Mouse (Mus musculus): ENCODE measurements around the gene Psmc4.
A peak's percentile ranks its signal among the peaks of the same experiment; 100 is the strongest.

Psmc4 gene

DNA sequence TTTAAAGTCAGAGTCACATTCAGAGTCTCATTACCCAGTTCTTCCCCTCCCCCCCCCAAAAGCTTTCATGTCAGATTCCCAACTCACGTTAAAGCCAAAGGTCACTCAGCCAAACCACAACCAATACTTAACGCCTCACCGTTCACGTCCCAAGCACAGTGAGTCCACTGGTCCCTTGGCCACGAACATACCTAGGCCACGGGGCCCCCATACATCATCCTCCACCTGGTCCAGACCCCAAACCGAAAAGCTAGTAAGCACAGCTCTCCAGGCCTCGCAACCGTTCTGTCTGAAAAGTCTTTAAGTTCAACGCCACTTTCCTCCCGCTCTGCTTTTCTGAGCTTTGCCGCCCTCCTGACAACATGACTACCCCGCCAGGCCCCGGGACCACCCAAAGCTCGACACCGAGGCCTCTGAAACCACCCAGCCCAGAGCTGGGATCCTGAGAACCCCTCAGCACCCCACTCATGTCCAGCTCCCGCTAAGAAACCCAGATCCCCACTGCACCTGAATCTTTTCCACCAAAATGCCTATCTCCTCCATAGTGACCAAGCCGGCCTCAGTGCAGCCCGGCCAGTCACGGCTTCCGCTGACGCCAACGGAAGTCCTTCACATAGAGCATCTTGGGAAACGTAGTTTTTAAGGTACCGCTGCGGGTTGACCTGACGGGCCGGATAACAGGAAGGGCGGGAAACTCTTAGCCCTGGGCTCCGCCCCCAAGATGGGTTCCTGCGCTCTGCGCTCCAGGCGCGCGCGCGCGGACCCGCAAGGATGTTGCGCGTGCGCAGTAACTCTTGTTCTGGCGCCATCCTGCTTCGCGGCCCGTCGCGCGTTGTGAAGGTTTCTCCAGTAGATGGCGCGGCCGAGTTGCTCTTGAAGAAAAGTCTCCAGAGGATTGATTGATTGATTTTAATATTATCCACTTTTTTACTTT lies at the start of gene Psmc4:
Gene Psmc4 (minus strand): TSS at position 626 of the 934 bp plus-strand sequence.
- DNase-seq, result peak; percentile 99

GRCm38 (mm10) chr7:28099101-28099500 lies 49.2 kb upstream of the Psmc4 start:
- no peak for DNase-seq

DNA sequence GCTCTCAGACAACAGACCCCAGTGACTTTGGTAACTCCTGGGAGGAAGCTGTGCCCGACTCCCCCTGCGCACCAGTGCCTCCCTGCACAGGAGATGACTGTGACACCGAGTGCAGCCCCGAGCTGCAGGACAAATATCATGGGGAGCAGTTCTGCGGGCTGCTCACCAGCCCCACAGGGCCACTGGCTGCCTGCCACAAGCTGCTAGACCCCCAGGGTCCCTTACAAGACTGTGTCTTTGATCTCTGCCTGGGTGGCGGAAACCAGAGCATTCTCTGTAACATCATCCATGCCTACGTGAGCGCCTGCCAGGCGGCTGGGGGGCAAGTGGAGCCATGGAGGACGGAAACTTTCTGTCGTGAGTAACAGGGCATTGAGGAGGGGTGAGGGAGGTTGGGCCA lies 43.6 kb upstream of the Psmc4 start:
- DNase-seq, result no peak

GRCm38 (mm10) chr7:28086236-28086635 lies 36.3 kb upstream of the Psmc4 start:
- no peak for DNase-seq

DNA sequence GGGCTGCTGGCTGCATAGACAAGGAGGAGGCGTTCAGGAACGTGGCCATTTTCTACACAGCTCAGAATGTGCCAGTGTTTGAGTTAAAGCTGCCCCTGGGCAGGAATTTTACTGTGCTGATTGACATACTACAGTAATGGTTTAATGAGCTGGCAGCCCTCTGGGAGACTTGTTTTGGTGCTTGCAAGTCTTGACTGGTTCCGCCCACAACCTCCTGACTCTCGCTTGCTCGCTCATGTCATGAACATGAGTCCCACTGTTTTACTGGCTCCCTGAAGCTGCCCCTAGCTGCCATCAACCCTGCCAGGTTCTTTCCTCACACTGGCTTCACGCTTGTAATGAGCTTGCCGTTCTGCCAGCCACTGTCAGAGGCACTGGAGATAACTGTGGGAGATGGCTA lies 34.3 kb upstream of the Psmc4 start:
- no peak for DNase-seq

DNA sequence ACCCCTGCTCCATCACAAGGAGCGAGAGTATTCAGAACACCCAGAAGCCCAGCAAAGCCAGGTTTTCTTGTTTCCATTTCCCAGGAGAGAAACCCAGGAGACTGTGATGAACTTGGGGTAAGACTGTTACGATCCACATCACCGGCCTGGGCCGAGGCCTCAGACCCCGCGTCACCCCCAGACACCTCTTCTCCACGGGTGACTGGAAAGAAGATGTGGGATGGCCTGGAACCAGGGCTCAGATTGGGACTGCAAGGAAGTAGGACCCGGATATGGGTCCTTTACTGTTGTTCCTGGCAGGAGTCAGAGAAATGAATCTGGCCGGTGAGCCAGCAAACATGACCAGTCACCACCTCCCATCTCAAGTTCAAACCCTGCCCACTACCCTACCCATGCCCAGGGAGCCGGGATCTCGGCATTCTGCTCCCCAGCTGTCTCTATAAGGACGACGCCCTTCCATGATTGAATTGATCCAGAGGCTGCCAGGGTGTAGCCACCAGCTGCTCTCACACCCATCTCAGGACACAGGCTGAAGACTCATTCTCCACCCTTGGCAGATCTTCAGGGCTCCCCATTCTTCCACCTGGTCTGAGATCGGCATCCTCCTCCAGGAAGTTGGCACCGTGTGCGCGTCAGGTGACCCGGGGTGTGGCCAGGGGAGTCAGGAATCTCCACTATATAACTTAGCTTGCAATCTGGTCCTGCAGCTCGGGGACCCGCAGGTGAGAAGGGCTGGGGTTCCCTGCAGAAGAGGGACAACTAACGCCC lies 20.8 kb upstream of the Psmc4 start, which contains the start of gene Fcgbp:
Gene Fcgbp (plus strand): TSS at position 706 of the 768 bp plus-strand sequence.
- DNase-seq, result no peak

- no peak for DNase-seq
Measured at GRCm38 (mm10) chr7:28069546-28070172, 19.8 kb upstream of the Psmc4 start.

DNA sequence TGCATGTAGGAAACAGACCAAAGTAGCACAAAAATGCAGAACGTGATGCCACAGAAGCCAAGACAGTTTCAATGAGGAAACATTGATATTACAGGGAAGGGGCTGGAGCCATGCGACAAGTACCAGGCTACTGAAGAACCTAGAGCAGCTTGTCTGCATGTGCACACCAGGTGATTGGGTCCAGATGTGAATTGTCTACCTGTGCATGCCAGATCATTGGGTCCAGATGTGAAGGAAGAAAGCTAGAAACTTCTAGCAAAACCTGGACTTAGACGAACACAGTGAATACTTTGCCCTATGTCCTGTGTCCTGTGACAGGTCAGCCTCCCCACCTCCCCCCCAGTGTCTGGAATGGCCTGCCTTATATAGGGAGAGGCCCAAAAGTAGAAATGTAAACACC lies 18.8 kb upstream of the Psmc4 start:
- no peak for DNase-seq

- DNase-seq, result no peak
Measured at GRCm38 (mm10) chr7:28059972-28060371, 10.1 kb upstream of the Psmc4 start.

- DNase-seq, result no peak
Measured at GRCm38 (mm10) chr7:28053046-28053930, 3.4 kb upstream of the Psmc4 start.

GRCm38 (mm10) chr7:28050584-28050983 lies 683 bp upstream of the Psmc4 start:
- DNase-seq, result peak; percentile 29

GRCm38 (mm10) chr7:28044524-28044923 lies 5.4 kb downstream of the Psmc4 start:
- no peak for DNase-seq

GRCm38 (mm10) chr7:28014445-28014810 lies 35.5 kb downstream of the Psmc4 start:
- DNase-seq, result no peak

DNA sequence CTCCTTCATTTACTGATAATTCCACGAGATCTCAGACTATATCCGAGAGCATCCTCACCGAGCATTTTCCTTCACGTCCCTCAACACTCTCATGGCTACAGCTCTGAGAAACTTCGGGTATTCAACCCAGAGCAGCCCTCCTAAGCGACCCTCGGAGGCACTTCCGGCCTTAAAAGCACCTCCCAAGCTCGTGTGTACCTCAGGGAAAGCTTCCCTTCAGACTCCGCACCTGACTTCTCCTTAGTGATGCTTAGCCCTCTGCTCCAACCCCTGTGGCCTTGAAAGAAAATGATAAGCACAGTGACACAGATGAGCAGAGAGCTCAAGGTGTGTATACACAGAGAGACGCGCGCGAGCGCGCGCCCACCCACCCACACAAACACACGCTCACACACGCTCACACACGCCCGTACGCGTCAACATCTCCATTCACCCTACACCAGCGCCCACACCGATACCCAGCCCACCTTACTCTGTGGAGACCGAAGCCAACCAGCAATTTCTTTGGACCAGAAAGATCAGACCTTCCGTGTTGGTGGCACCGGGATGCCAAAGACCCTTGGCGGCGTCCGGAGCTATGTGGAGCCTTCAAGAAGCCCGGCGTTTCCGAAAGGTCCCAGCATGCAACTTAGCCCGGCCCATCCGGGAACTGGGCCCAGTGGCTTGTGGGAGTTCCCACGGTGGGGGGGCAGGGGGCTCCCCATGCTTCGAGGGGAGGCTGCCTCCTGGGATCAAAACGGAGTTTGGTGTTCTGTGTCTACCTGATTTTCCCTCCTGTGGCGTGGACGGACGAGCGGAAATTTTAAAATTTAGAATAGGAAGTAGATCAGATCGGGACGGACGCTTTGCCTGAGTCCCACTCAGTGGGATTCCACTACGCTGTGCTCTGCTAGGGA lies 36.1 kb downstream of the Psmc4 start, which contains the start of gene Zfp850:
Gene Zfp850 (minus strand): TSS at position 567 of the 896 bp plus-strand sequence.
- DNase-seq, result peak; percentile 85

DNA sequence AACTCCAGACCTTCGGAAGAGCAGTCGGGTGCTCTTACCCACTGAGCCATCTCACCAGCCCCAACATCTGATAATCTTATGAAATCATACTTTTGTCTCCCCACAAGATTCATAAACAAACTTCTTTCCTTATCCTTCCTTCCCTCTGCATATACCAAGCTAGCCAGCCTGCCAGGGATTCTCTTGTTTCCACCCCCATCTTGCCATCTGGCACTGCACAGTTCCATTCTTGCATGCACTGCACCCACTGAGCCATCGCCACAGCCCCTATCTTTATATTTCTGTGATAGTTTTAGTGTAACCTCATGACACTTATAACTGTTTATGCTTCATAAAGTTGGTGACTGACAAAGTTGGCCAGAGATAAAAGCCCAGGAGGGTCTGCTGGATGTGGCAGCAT lies 39.6 kb downstream of the Psmc4 start:
- DNase-seq, result no peak

All from thymus, postnatal 4 days (tissue).